Mouse (Mus musculus) right cerebral cortex, adult 2 months (tissue): ENCODE measurements around the gene Bicra.

Experiments used
- DNase-seq, 2 experiments: peaks; one replicate each; pipeline ENCODE4 v3.0.0; 2021 to 2022; ENCODE audit warnings: low spot score in 2 of 2

Bicra gene

GRCm38 (mm10) chr7:16048164-16048564, 443 bp upstream of the Bicra start:
- DNase-seq: peak; percentile 98 to 99

GRCm38 (mm10) chr7:16046481-16047337, 1.0 kb downstream of the Bicra start:
- peak; percentile 65 to 75 for DNase-seq

DNA sequence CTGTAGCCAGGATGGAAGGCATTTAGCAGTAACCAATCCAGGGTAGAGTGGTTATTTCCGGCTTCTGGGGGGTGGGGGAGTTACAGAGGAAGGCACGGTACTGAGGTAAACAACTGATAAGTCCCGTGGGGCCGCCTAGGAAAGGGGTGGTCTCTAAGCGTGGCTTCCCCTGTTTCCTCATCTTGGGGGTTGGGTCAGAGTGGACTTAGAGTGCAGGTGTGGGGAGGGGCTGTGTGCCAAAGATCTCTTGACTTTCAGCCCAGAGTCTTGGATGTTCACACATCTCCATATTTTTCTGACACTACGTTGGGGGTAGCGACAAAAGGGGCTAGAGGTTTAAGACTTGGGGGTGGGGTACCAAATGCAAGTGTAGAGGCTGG, 1.6 kb downstream of the Bicra start:
- DNase-seq: no peak

DNA sequence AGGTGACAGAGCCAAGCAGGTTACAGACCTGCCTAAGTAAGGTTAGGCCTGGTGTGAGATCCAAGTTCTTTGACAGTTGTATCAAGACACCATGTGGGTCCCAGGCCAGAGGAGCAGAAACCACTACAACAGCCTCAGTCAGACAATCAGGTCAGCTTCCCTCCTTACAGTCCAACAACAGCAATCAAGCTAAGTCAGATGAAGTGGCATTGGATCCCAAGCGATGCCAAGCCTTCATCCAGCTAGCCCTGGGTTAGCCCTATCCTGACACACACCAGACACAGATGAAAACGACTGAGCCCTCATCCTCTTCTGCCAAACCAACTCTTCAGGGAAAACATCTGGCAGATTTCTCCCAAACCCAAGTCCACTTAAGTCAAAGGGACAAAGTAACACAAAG, 2.2 kb downstream of the Bicra start:
- DNase-seq: no peak

- DNase-seq: no peak
Measured at GRCm38 (mm10) chr7:16044531-16044930, 3.2 kb downstream of the Bicra start.

GRCm38 (mm10) chr7:16043861-16044435, 3.8 kb downstream of the Bicra start:
- DNase-seq: no peak

GRCm38 (mm10) chr7:16042850-16043775, 4.6 kb downstream of the Bicra start:
- DNase-seq: no peak

- DNase-seq: no peak
Measured at GRCm38 (mm10) chr7:16041208-16041607, 6.5 kb downstream of the Bicra start.

GRCm38 (mm10) chr7:16039363-16039762, 8.4 kb downstream of the Bicra start:
- no peak for DNase-seq

GRCm38 (mm10) chr7:16036972-16037371, 10.7 kb downstream of the Bicra start:
- DNase-seq: no peak

- DNase-seq: no peak
Measured at GRCm38 (mm10) chr7:16033580-16034461, 13.9 kb downstream of the Bicra start.

DNA sequence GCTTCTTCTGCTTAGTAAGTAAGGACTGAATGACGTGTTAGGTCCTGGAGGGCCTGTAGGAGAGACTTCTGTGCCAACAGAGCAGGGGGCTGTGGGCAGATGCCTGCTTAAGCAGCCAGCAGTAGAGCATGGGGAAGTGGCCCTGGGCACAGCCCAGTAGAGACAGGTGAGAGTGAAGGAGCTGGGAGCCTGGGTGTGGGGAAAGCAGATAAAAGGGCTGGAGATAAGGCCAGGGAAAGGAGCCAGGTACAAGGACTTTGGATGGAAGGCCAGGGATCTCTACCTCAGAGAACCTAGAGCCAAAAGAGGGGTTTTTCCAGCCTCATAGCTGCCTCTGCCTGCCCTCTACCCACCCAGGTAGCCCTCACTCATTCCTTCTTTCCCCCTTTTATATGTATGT, 14.7 kb downstream of the Bicra start:
- DNase-seq: no peak

GRCm38 (mm10) chr7:16031072-16031471, 16.6 kb downstream of the Bicra start:
- DNase-seq: no peak

GRCm38 (mm10) chr7:16028102-16028927, 19.4 kb downstream of the Bicra start:
- DNase-seq: peak; percentile 62 to 63

- no peak for DNase-seq
Measured at GRCm38 (mm10) chr7:16024603-16025222, 23.0 kb downstream of the Bicra start.

GRCm38 (mm10) chr7:16019256-16020094, 28.2 kb downstream of the Bicra start:
- DNase-seq: no peak

GRCm38 (mm10) chr7:16018016-16018810, 29.5 kb downstream of the Bicra start:
- no peak for DNase-seq

DNA sequence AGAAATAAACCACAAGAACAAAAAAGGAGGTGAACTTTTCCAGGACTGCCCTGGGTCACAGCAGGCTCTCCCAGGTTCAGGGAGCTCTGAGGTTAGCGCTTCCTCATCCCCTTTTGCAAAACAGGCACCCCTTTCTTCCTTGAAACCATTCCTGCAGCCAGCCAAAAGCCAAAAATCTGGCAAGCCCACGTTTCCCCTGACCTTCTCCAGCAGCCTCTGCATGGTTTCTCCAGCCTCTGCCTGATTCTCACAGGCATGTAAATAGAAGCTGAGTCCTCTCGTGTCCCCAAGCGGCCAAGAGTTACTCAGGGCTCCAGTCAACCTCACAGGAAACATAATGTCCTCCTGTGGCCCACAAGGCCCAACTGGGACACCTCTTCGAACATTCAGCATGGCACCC, 32.3 kb downstream of the Bicra start:
- DNase-seq: no peak
